Mouse (Mus musculus) midbrain, embryonic 13.5 days (tissue): Measurements from ENCODE around the gene Wdfy3. TPM values are rescaled to one million over a fixed set of nuclear protein-coding genes. Genes with fewer than 3 reads are reported as not detected.
"Not testable (repeated sequence)": the region's sequence is repeated elsewhere in the genome, so short reads cannot be mapped to it uniquely, and the experiment has no call there.

ENCODE experiments used
- ATAC-seq: fragments of 200-750 bp; cut with Nextera tagmentation; 2 replicates; pipeline ENCODE4 v1.8.0; 2017; ENCODE audit warnings: mild to moderate bottlenecking, moderate TSS enrichment, moderate library complexity
- H3K27ac ChIP-seq: fragments of 300-500 bp; sonication (generic); 2 replicates; pipeline ENCODE4 v1.5.1; 2015; ENCODE audit warnings: inconsistent platforms, mild to moderate bottlenecking, moderate library complexity
- H3K27me3 ChIP-seq: fragments of 300-500 bp; sonication (generic); 2 replicates; pipeline ENCODE4 v1.6.1; 2015; ENCODE audit warnings: mild to moderate bottlenecking, inconsistent platforms
- H3K36me3 ChIP-seq: fragments of 300-500 bp; sonication (generic); 2 replicates; pipeline ENCODE4 v1.6.1; 2015; ENCODE audit warnings: mild to moderate bottlenecking, inconsistent platforms
- H3K4me1 ChIP-seq: fragments of 300-500 bp; sonication (generic); replicated peaks from 2 replicates; pipeline ENCODE4 v1.6.1; 2015; ENCODE audit warnings: inconsistent platforms
- H3K4me2 ChIP-seq: fragments of 300-500 bp; sonication (generic); replicated peaks from 2 replicates; pipeline ENCODE4 v1.6.1; 2015; ENCODE audit warnings: moderate library complexity, mild to moderate bottlenecking, inconsistent platforms
- H3K4me3 ChIP-seq: fragments of 300-500 bp; sonication (generic); replicated peaks from 2 replicates; pipeline ENCODE4 v1.5.1; 2015; ENCODE audit warnings: mild to moderate bottlenecking, inconsistent platforms
- H3K9ac ChIP-seq: fragments of 300-500 bp; sonication (generic); replicated peaks from 2 replicates; pipeline ENCODE4 v1.6.1; 2015; ENCODE audit warnings: mild to moderate bottlenecking, inconsistent platforms
- H3K9me3 ChIP-seq: fragments of 300-500 bp; sonication (generic); 2 replicates; pipeline ENCODE4 v1.6.1; 2016; ENCODE audit warnings: mild to moderate bottlenecking, inconsistent platforms
- WGBS: fragments of 180-500 bp; shearing (Covaris S2); methylation state at CpG from one replicate; pipeline ENCODE4 v1.1.7; 2015; 5-methylcytosine and 5-hydroxymethylcytosine counted together
- polyA plus RNA-seq: library from polyadenylated mRNA; unstranded; fragments of >200 nt; fragmentation: Nextera tagmentation; extraction: Ambion mirVana; gene quantifications from 2 replicates; pipeline ENCODE4 v1.2.1, GENCODE M21; 2015

The Wdfy3 gene
- polyA plus RNA-seq, 1 experiment from 2014 or later: 33.6 TPM

DNA sequence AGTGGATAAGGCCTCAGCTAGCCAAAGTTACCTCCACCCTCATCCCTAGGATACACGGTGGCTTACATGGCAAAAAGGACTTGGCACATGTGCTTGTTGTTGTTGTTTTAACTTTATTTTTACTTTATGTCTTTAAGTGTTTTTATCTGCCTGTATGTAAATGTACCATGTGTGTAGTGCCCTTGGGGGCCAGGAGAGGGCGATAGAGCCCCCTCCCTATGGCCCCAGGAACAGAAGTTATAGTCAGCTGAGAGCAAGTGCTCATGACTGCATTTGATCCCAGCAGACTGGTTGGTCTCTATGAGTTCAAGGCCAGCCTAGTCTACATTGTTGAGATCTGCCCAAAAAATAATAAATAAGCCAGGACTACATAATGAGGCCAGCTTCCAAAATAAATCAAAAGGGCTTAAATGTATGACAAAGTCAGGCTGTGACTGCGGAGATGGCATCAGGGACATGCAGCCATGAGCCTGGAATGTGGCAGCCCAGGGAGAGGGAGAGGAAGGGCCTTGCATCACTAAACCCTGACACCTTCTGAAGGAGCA is 74.2 kb downstream of the Wdfy3 start:
- no peak overlapping the region for H3K4me3 ChIP-seq
- H3K9ac ChIP-seq: no peak overlapping the region
- WGBS: 85% methylated on average over 3 of the region's 3 CpGs
- ATAC-seq: no peak
- no peak overlapping the region for H3K4me2 ChIP-seq
- peaks cover 21% of the 10 kb centered on the region for H3K4me1 ChIP-seq
- H3K9me3 ChIP-seq: no peaks in the 10 kb centered on the region
- H3K36me3 ChIP-seq: 0 out of 2 replicates have a peak, but pooled peaks cover 4% of the 10 kb centered on the region
- no peaks in the 10 kb centered on the region for H3K27me3 ChIP-seq
- no peak overlapping the region for H3K27ac ChIP-seq

DNA sequence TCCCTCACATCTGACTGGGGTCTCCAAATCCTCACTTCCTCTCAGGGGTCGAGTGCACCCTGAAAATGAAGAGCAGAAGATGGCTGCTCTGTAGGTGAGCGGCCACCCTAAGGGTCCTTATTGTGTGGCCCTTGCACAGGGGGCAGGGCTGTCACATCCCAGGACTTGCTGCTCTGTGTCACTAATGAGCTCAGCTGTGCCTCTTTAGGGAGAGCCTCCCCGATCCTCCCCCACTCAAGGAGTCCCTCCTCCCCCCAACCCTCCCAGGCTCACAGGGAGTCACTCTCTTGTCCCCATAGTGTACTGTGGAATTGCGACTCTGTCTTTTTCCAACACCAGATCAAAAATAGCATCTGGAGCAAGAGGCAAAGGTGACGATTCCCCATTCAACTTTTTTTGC is 75.7 kb downstream of the Wdfy3 start:
- no peak overlapping the region for H3K9ac ChIP-seq
- H3K4me2 ChIP-seq: no peak overlapping the region
- peaks cover 21% of the 10 kb centered on the region for H3K4me1 ChIP-seq
- H3K36me3 ChIP-seq: 0 out of 2 replicates have a peak, but pooled peaks cover 4% of the 10 kb centered on the region
- ATAC-seq: 0 out of 2 replicates have a peak, but pooled peaks have one; percentile 34
- H3K27ac ChIP-seq: no peak overlapping the region
- H3K4me3 ChIP-seq: no peak overlapping the region
- H3K9me3 ChIP-seq: no peaks in the 10 kb centered on the region
- 47% methylated on average over 5 of the region's 5 CpGs for WGBS
- H3K27me3 ChIP-seq: no peaks in the 10 kb centered on the region

- WGBS: 90% methylated on average over 7 of the region's 7 CpGs
- H3K4me2 ChIP-seq: no peak overlapping the region
- no peaks in the 10 kb centered on the region for H3K27me3 ChIP-seq
- no peak overlapping the region for H3K4me3 ChIP-seq
- H3K9me3 ChIP-seq: no peaks in the 10 kb centered on the region
- peaks cover 28% of the 10 kb centered on the region for H3K4me1 ChIP-seq
- H3K36me3 ChIP-seq: 0 out of 2 replicates have a peak, but pooled peaks cover 4% of the 10 kb centered on the region
- H3K27ac ChIP-seq: no peak overlapping the region
- no peak for ATAC-seq
- H3K9ac ChIP-seq: no peak overlapping the region
Measured at GRCm38 (mm10) chr5:101992969-101993670, 76.6 kb downstream of the Wdfy3 start.

DNA sequence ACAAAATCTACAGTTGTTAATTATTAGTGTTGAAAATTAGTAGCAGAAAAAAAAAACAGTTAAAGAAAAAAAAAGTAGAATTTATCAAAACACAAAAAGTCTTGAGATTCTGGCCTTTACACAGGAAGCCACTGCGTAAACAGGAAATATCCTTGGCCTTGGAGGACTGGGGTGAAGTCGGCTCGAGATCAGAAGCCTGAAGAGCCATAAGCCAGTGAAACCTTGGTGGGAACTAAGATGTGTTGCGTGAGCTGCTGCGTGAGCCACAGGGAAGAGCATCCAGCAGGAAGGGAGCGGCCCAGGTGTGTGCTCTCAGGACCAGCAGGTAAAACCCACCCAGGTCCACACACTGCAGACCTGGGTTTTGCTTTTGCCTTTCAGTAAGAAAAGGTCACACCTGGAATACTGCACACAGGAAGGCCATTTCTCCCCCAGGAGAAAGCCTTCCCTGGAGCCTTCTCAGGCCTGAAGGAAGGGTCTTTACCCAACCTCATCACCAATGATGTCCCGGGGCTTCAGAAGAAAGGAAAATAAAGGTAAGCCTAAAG is 79.3 kb downstream of the Wdfy3 start:
- no peaks in the 10 kb centered on the region for H3K27me3 ChIP-seq
- H3K36me3 ChIP-seq: 0 out of 2 replicates have a peak, but pooled peaks cover 4% of the 10 kb centered on the region
- 0 out of 2 replicates have a peak overlapping the region, but pooled peaks have one; percentile 40 for H3K27ac ChIP-seq
- H3K4me3 ChIP-seq: no peak overlapping the region
- no peak overlapping the region for H3K9ac ChIP-seq
- H3K4me1 ChIP-seq: peaks cover 41% of the 10 kb centered on the region
- H3K4me2 ChIP-seq: no peak overlapping the region
- no peaks in the 10 kb centered on the region for H3K9me3 ChIP-seq
- ATAC-seq: no peak
- 92% methylated on average over 7 of the region's 7 CpGs for WGBS

DNA sequence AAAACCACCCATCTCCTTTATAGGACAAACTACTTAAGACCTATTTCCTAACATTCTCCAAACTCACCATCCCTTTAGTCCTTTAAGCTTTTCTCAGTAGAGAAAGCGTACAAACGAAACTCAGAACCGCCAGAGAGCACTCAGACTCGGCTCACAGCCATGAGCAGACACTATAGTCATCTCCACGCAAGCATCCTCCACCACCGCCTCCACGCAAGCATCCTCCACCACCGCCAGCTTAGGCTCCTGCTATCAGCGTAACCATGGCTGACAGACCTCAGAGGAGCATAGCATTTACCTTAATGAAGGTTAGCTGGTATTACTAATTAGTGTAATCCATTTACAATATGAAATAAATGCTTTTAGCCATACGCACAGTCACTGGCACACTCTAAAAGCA is 81.2 kb downstream of the Wdfy3 start:
- H3K9ac ChIP-seq: no peak overlapping the region
- no peaks in the 10 kb centered on the region for H3K27me3 ChIP-seq
- no peak overlapping the region for H3K27ac ChIP-seq
- H3K9me3 ChIP-seq: no peaks in the 10 kb centered on the region
- WGBS: 86% methylated on average over 10 of the region's 10 CpGs
- H3K36me3 ChIP-seq: 0 out of 2 replicates have a peak, but pooled peaks cover 4% of the 10 kb centered on the region
- H3K4me2 ChIP-seq: no peak overlapping the region
- peaks cover 36% of the 10 kb centered on the region for H3K4me1 ChIP-seq
- H3K4me3 ChIP-seq: no peak overlapping the region
- no peak; the same call in 1 of the 2 replicates for ATAC-seq

DNA sequence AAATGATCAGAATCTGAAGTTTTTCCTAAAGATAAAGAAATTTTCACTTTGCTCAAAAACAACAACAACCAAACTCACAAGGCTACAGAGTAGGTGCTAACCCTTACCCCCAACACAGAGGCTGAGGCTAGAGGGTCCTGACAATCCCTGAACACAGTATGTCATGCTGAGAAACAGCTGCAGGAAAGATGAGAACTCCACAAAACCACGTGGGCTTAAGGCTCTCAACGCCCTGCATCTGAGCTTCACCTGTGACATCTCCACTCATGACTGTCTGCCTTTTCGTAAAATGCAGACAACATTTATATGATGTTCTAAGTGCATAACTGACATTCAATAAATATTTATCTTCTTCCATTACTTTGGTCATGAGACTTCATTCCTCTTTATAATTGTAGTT is 83.0 kb downstream of the Wdfy3 start:
- WGBS: 68% methylated on average over 3 of the region's 3 CpGs
- H3K4me3 ChIP-seq: no peak overlapping the region
- no peak overlapping the region for H3K9ac ChIP-seq
- H3K36me3 ChIP-seq: 0 out of 2 replicates have a peak, but pooled peaks cover under 1% of the 10 kb centered on the region
- peaks cover 41% of the 10 kb centered on the region for H3K4me1 ChIP-seq
- H3K4me2 ChIP-seq: no peak overlapping the region
- no peaks in the 10 kb centered on the region for H3K9me3 ChIP-seq
- H3K27ac ChIP-seq: no peak overlapping the region
- no peaks in the 10 kb centered on the region for H3K27me3 ChIP-seq
- no peak for ATAC-seq

- H3K4me1 ChIP-seq: peaks cover 25% of the 10 kb centered on the region
- peaks cover 28% of the 10 kb centered on the region for H3K36me3 ChIP-seq
- H3K27me3 ChIP-seq: no peaks in the 10 kb centered on the region
- H3K9me3 ChIP-seq: no peaks in the 10 kb centered on the region
- H3K9ac ChIP-seq: no peak overlapping the region
- no peak overlapping the region for H3K4me2 ChIP-seq
- no peak for ATAC-seq
- no peak overlapping the region for H3K4me3 ChIP-seq
- H3K27ac ChIP-seq: no peak overlapping the region
- 68% methylated on average over 5 of the region's 5 CpGs for WGBS
Measured at GRCm38 (mm10) chr5:101982239-101982638, 87.5 kb downstream of the Wdfy3 start.

DNA sequence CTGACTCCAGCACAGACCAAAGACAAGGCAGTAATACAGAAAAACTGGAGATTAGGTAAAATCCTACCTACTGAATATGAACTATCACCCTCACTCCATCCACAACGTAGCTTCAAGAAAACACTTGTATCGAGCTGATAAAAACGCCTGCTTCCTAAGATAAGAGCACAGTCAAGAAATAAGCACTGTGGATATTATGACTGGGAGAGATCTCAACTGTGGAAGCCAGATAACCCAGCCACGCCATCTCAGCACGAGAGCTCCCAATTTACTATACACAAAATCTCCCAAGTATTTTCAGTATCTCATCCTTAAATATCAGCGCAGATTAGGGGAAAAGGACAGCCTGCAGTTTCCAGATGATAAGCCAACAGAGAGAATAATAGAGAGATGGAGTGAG is 90.1 kb downstream of the Wdfy3 start:
- 85% methylated on average over 6 of the region's 6 CpGs for WGBS
- peaks cover 15% of the 10 kb centered on the region for H3K4me1 ChIP-seq
- H3K9me3 ChIP-seq: no peaks in the 10 kb centered on the region
- no peak overlapping the region for H3K4me2 ChIP-seq
- H3K27ac ChIP-seq: peak overlapping the region; percentile 19; the same call in 1 of the 2 replicates
- H3K27me3 ChIP-seq: no peaks in the 10 kb centered on the region
- no peak overlapping the region for H3K9ac ChIP-seq
- H3K36me3 ChIP-seq: peaks cover 28% of the 10 kb centered on the region
- ATAC-seq: no peak
- no peak overlapping the region for H3K4me3 ChIP-seq

GRCm38 (mm10) chr5:101972594-101972993 is 97.1 kb downstream of the Wdfy3 start:
- H3K4me1 ChIP-seq, H3K4me3 ChIP-seq, H3K9ac ChIP-seq, H3K9me3 ChIP-seq, H3K27ac ChIP-seq, ATAC-seq, H3K4me2 ChIP-seq, H3K27me3 ChIP-seq: not testable (repeated sequence)
- WGBS: 83% methylated on average over 4 of the region's 4 CpGs
- H3K36me3 ChIP-seq: peaks cover 11% of the 10 kb centered on the region

DNA sequence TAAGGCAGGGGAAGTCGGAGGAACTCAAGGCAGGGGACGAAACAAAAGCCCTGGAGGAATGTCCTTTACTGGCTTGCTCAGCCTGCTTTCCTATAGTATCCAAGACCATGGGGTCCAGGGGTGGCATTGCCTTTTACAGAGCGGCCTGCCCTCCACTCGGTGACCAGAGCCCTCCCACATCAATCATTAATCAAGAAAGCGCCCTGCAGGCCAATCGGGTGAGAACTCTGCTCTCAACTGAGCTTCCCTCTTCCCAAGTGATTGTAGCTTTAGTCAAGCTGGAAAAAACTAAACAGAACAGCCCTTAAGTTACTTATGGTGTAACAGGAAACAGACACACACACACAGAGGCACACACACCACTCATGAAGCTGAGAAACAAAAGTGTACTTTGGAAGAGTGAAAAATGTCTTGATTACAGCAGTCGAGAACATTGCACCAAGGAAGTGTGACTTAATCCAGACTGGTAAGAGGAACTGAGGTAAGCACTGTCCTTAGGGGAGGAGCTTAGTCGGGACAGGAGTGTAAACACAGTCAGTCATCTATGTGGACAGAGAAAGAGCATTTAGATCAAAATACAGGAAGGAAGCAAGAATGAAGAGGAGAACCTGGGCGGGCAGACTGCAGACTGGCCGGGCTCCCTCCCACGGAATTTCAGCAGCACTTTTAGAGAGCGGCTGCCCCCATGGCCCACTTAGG is 101.4 kb downstream of the Wdfy3 start:
- no peak for ATAC-seq
- H3K9me3 ChIP-seq: no peaks in the 10 kb centered on the region
- WGBS: 83% methylated on average over 12 of the region's 12 CpGs
- no peak overlapping the region for H3K9ac ChIP-seq
- H3K4me3 ChIP-seq: no peak overlapping the region
- H3K4me1 ChIP-seq: 0 out of 2 replicates have a peak, but pooled peaks cover 7% of the 10 kb centered on the region
- peak overlapping the region; percentile 4; the same call in 1 of the 2 replicates for H3K27ac ChIP-seq
- peaks cover 17% of the 10 kb centered on the region for H3K36me3 ChIP-seq
- H3K4me2 ChIP-seq: no peak overlapping the region
- no peaks in the 10 kb centered on the region for H3K27me3 ChIP-seq

DNA sequence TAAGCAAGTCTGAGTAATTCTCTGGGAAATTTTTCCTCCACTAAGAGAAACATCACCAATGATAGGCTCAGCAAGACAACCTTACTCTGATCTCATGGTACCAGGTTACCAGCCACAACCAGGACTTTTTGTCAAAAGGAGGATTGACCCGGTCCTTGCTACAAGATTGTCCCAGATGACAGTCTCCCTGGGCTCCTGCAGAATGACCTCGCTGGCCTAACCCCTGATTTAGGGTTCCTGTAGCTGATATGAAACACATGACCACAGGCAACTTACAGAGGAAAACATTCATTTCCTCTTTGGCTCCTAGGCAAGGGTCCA is 101.9 kb downstream of the Wdfy3 start:
- Histone ChIP-seq H3K36me3 (peaks cover 17% of the 10 kb centered on the region), H3K4me3 (no peak overlapping the region), H3K9me3 (no peaks in the 10 kb centered on the region), H3K27me3 (no peaks in the 10 kb centered on the region), H3K9ac (no peak overlapping the region), H3K4me1 (0 out of 2 replicates have a peak, but pooled peaks cover 12% of the 10 kb centered on the region), H3K27ac (peak overlapping the region; percentile 4; the same call in 1 of the 2 replicates), H3K4me2 (no peak overlapping the region)
- no peak for ATAC-seq
- WGBS: 93% methylated on average over 2 of the region's 2 CpGs

GRCm38 (mm10) chr5:101962824-101963223 is 106.9 kb downstream of the Wdfy3 start:
- Histone ChIP-seq H3K9ac (no peak overlapping the region), H3K4me2 (no peak overlapping the region), H3K36me3 (peaks cover 29% of the 10 kb centered on the region), H3K9me3 (no peaks in the 10 kb centered on the region), H3K4me1 (0 out of 2 replicates have a peak, but pooled peaks cover 12% of the 10 kb centered on the region), H3K27me3 (no peaks in the 10 kb centered on the region), H3K4me3 (no peak overlapping the region), H3K27ac (0 out of 2 replicates have a peak overlapping the region, but pooled peaks have one; percentile 16)
- 67% methylated on average over 4 of the region's 4 CpGs for WGBS
- no peak for ATAC-seq
